Mouse (Mus musculus) neutrophil, adult 59 days (primary cell): ENCODE data around the gene H2-M11. TPM values are rescaled to one million over a fixed set of nuclear protein-coding genes. Genes with fewer than 3 reads are reported as not detected.

Experiments used
- total RNA-seq, 2 experiments: library from RNA; stranded (reverse); gene quantifications; 1 replicate in 1 of 2; 2 replicates in 1 of 2; pipeline ENCODE4 v1.2.4; 2023

H2-M11 gene
- not detected for total RNA-seq

DNA sequence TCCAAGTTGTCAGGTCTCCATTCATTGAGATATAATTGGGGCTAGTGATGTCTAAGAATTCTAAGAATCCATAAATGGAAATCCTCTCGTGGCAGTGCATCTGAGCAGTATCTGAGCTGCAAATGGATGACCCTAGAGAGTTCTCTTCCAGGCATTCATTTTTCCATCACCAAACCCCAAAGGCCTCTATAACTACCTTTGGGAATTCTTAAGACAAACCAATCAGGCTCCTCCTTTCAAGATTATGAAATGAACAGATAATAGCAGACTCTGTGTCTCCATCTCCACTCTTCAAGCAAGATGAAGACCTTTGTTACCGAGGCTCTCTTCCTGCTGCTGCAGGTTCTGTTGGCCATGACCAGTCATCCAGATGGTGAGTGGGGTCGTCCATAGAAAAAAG, at the start of gene H2-M11:
TSS of gene H2-M11 (plus strand) at position 301 of the 400 bp plus-strand sequence.

Other genes with a start within 250 kb of the H2-M11 start
- gene H2-M10.1, start 220.9 kb upstream of the H2-M11 start, total RNA-seq: not detected
- not detected for gene H2-M10.3, start 178.7 kb upstream of the H2-M11 start, total RNA-seq
- gene H2-M10.4, start 84.7 kb upstream of the H2-M11 start, total RNA-seq: not detected
- gene H2-M9, start 95.6 kb downstream of the H2-M11 start, total RNA-seq: not detected
- not detected for gene H2-M1, start 125.1 kb downstream of the H2-M11 start, total RNA-seq
- gene H2-M10.5, start 225.8 kb downstream of the H2-M11 start, total RNA-seq: not detected